Mouse (Mus musculus): ENCODE measurements around the gene Hist2h4. TPM values are rescaled to one million over a fixed set of nuclear protein-coding genes. Genes with fewer than 3 reads are reported as not detected.
"Not testable (repeated sequence)": the region's sequence is repeated elsewhere in the genome, so short reads cannot be mapped to it uniquely, and the experiment has no call there.

Gene Hist2h4
- total and polyA plus RNA-seq, 2 experiments from 2014 or later: 5.1 to 60.5 TPM

- Histone ChIP-seq H3K9me3 (ENCODE audit: low read length) (no peaks in the 10 kb centered on the region), H3K4me3 (ENCODE audit: low read depth, low read length) (no peak overlapping the region), H3K4me2 (ENCODE audit: low read depth) (no peak overlapping the region), H3K36me3 (ENCODE audit: insufficient read depth) (no peaks in the 10 kb centered on the region), H3K27me3 (ENCODE audit: insufficient read depth, low read length) (peaks cover 5% of the 10 kb centered on the region; the same call in 1 of the 2 replicates), H3K27ac (ENCODE audit: low read depth, low read length) (no peak overlapping the region), H3K9ac (no peak overlapping the region), H3K4me1 (ENCODE audit: insufficient read depth) (no peaks in the 10 kb centered on the region)
- TF ChIP-seq CTCF (IDR thresholded peaks at IDR 0.05; ENCODE audit: low read depth): no peak
- ATAC-seq: no peak
- no peak for DNase-seq
- WGBS: 95% methylated on average over 2 of the region's 2 CpGs
Observed at GRCm38 (mm10) chr3:96299562-96299961, 36.5 kb upstream of the Hist2h4 start.

DNA sequence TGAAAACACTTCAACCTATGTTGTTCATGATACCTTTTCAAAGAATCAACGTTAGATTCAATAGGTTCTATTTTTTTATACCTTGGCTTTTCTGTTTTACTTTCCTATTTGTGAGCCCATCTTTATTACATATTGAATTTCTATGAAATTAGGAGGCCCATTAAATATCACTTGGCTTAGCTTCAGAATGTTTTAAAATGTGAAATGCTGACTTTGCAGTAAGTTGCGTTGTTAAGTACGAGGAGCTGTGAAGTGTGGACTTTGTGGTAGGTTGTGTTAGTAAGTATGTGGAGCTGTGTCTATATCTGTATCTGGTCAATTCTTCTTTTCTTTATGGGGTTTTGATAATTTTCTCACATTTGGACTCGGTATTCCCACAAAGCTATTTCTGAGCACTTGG lies 35.2 kb upstream of the Hist2h4 start:
- Histone ChIP-seq H3K9ac (no peak overlapping the region), H3K27ac (ENCODE audit: low read depth, low read length) (no peak overlapping the region), H3K4me3 (ENCODE audit: low read depth, low read length) (no peak overlapping the region), H3K36me3 (ENCODE audit: insufficient read depth) (no peaks in the 10 kb centered on the region), H3K4me1 (ENCODE audit: insufficient read depth) (no peaks in the 10 kb centered on the region), H3K4me2 (ENCODE audit: low read depth) (no peak overlapping the region), H3K27me3 (ENCODE audit: insufficient read depth, low read length) (peaks cover 5% of the 10 kb centered on the region; the same call in 1 of the 2 replicates), H3K9me3 (ENCODE audit: low read length) (no peaks in the 10 kb centered on the region)
- 89% methylated on average over 4 of the region's 4 CpGs for WGBS
- TF ChIP-seq CTCF (IDR thresholded peaks at IDR 0.05; ENCODE audit: low read depth): no peak
- ATAC-seq: no peak
- DNase-seq: no peak

- Histone ChIP-seq H3K27ac (ENCODE audit: low read depth, low read length) (no peak within 1 kb of the TSS), H3K4me2 (ENCODE audit: low read depth) (no peak within 1 kb of the TSS), H3K9me3 (ENCODE audit: low read length) (no peaks in the 10 kb centered on the region), H3K27me3 (ENCODE audit: insufficient read depth, low read length) (no peaks in the 10 kb centered on the region), H3K36me3 (ENCODE audit: insufficient read depth) (no peaks in the 10 kb centered on the region), H3K9ac (no peak within 1 kb of the TSS), H3K4me1 (ENCODE audit: insufficient read depth) (no peaks in the 10 kb centered on the region), H3K4me3 (ENCODE audit: low read depth, low read length) (no peak within 1 kb of the TSS)
- WGBS: 73% methylated on average over 4 of the region's 4 CpGs
- TF ChIP-seq CTCF (IDR thresholded peaks at IDR 0.05; ENCODE audit: low read depth): no peak
- ATAC-seq (no peak), DNase-seq (no peak)
Observed at GRCm38 (mm10) chr3:96293787-96294186, 30.7 kb upstream of the Hist2h4 start, which contains the start of gene Fcgr1. Gene Fcgr1, minus strand, starts transcription at chr3:96293969.

GRCm38 (mm10) chr3:96293368-96293767 lies 30.3 kb upstream of the Hist2h4 start:
- Histone ChIP-seq H3K36me3 (ENCODE audit: insufficient read depth) (no peaks in the 10 kb centered on the region), H3K4me2 (ENCODE audit: low read depth) (no peak overlapping the region), H3K4me1 (ENCODE audit: insufficient read depth) (no peaks in the 10 kb centered on the region)

GRCm38 (mm10) chr3:96292641-96293040 lies 29.5 kb upstream of the Hist2h4 start:
- H3K4me3 ChIP-seq (ENCODE audit: low read depth, low read length): no peak overlapping the region
- no peaks in the 10 kb centered on the region for H3K4me1 ChIP-seq (ENCODE audit: insufficient read depth)
- H3K4me2 ChIP-seq (ENCODE audit: low read depth): no peak overlapping the region
- no peaks in the 10 kb centered on the region for H3K9me3 ChIP-seq (ENCODE audit: low read length)
- H3K36me3 ChIP-seq (ENCODE audit: insufficient read depth): no peaks in the 10 kb centered on the region
- no peak for DNase-seq
- no peak overlapping the region for H3K9ac ChIP-seq
- H3K27ac ChIP-seq (ENCODE audit: low read depth, low read length): no peak overlapping the region
- no peaks in the 10 kb centered on the region for H3K27me3 ChIP-seq (ENCODE audit: insufficient read depth, low read length)
- TF ChIP-seq CTCF (IDR thresholded peaks at IDR 0.05; ENCODE audit: low read depth): no peak
- no peak for ATAC-seq
- 65% methylated on average over 6 of the region's 6 CpGs for WGBS

More at GRCm38 (mm10) chr3:96293368-96293767, 30.3 kb upstream of the Hist2h4 start:
- Histone ChIP-seq H3K4me3 (ENCODE audit: low read depth, low read length) (no peak overlapping the region), H3K27me3 (ENCODE audit: insufficient read depth, low read length) (no peaks in the 10 kb centered on the region), H3K9ac (no peak overlapping the region), H3K27ac (ENCODE audit: low read depth, low read length) (no peak overlapping the region), H3K9me3 (ENCODE audit: low read length) (no peaks in the 10 kb centered on the region)
- no peak for ATAC-seq
- 47% methylated on average over 5 of the region's 5 CpGs for WGBS
- TF ChIP-seq CTCF (IDR thresholded peaks at IDR 0.05; ENCODE audit: low read depth): no peak
- DNase-seq: no peak

- not testable (repeated sequence) for DNase-seq
Observed at GRCm38 (mm10) chr3:96290727-96291126, 27.6 kb upstream of the Hist2h4 start.

GRCm38 (mm10) chr3:96289201-96289600 lies 26.1 kb upstream of the Hist2h4 start:
- H3K27me3 ChIP-seq (ENCODE audit: insufficient read depth, low read length): peaks cover 2% of the 10 kb centered on the region; the same call in 1 of the 2 replicates
- DNase-seq (no peak), ATAC-seq (no peak)
- H3K4me2 ChIP-seq (ENCODE audit: low read depth): no peak overlapping the region
- no peaks in the 10 kb centered on the region for H3K36me3 ChIP-seq (ENCODE audit: insufficient read depth)
- no peaks in the 10 kb centered on the region for H3K9me3 ChIP-seq (ENCODE audit: low read length)
- H3K4me3 ChIP-seq (ENCODE audit: low read depth, low read length): no peak overlapping the region
- H3K4me1 ChIP-seq (ENCODE audit: insufficient read depth): no peaks in the 10 kb centered on the region
- 71% methylated on average over 3 of the region's 3 CpGs for WGBS
- no peak for TF ChIP-seq CTCF (IDR thresholded peaks at IDR 0.05; ENCODE audit: low read depth)
- no peak overlapping the region for H3K27ac ChIP-seq (ENCODE audit: low read depth, low read length)
- H3K9ac ChIP-seq: no peak overlapping the region

More at GRCm38 (mm10) chr3:96290727-96291126, 27.6 kb upstream of the Hist2h4 start:
- H3K36me3 ChIP-seq (ENCODE audit: insufficient read depth); H3K27ac ChIP-seq (ENCODE audit: low read depth, low read length); H3K4me3 ChIP-seq (ENCODE audit: low read depth, low read length); ATAC-seq; H3K4me2 ChIP-seq (ENCODE audit: low read depth); H3K27me3 ChIP-seq (ENCODE audit: insufficient read depth, low read length); H3K9ac ChIP-seq; H3K4me1 ChIP-seq (ENCODE audit: insufficient read depth); H3K9me3 ChIP-seq (ENCODE audit: low read length): not testable (repeated sequence)
- 98% methylated on average over 3 of the region's 3 CpGs for WGBS

Measured in forebrain, postnatal 0 days (tissue).